Mouse (Mus musculus): ENCODE measurements around the gene Amotl1.

DNA sequence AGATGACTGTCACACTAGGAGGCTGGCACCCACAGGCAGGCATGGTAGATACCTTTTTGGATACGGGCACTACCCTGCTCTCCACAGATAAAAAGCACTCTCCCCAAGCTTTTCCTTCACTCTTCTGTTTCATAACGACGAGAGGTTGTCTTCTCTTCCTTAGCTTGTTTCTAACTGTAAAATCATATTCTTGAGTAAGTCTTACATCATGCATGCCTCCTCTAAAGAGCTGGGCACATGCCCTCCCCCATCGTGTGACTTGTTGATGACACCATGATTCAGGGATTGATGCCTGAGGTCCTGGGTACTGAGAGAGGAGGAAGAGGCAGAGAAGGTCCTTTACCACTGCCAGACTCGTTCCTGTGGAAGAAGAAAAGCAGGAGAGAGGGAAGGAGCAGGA lies 24.7 kb downstream of the Amotl1 start:
- TF ChIP-seq CTCF (conservative IDR thresholded peaks at IDR 0.05; ENCODE audit: low read length) (no peak), POU5F1 (IDR thresholded peaks at IDR 0.05; ENCODE audit: borderline replicate concordance, low read length) (no peak)

Data from E14TG2a.4 (cell line).